Mouse (Mus musculus) mouse trophoblast stem cell (cell line): ENCODE data around the gene Slc25a22.
"Not testable (repeated sequence)": the region's sequence is repeated elsewhere in the genome, so short reads cannot be mapped to it uniquely, and the experiment has no call there.

Experiments
- in situ Hi-C, 2 experiments: fragments of 300-500 bp; cut with MseI, MboI; formaldehyde crosslinking; loops; 2 replicates in 1 of 2; 3 replicates in 1 of 2; pipeline ENCODE4 v1.15.1; 2025

The Slc25a22 gene

DNA sequence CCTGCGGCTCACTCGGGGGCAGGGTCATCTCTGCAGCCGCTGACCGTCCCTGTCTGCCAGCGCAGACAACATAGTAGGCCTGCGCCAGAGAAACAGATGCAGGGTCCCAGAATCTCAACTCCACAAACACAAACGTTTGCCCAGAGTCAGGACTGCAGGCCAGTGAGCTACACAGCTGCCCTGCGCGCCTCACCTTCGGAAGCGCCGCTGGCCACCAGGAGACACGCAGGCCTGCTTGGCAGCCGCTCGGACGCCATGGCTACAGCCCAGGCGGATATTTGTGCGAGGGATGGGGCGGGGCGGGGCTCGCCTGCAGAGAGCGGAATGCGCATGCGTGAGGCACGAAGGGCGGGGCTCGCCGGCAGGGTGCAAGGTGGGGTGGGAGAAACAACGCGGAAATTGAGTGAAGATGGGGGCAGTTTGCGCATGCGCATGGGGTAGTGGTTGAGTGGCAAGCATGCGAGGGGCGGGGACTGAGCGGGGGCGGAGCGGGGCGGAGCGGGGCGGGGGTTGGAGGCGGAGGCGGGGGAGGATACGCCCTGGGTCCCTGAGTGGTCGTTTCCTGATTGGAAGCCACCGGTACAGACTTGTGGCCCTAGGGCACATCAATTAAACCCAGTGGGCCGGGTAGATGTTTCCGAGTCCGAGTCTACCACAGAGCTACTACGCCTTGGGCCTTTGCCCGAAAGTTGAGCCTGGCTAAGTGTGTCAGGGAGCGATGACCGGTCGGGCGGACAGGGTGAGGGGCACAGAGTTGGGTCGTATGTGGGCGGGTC lies 23.7 kb downstream of the Slc25a22 start, which contains the start of gene Gatd1:
TSS of gene Gatd1 (minus strand) at position 328 of the 776 bp plus-strand sequence.
- in situ Hi-C loops = no loop called here

DNA sequence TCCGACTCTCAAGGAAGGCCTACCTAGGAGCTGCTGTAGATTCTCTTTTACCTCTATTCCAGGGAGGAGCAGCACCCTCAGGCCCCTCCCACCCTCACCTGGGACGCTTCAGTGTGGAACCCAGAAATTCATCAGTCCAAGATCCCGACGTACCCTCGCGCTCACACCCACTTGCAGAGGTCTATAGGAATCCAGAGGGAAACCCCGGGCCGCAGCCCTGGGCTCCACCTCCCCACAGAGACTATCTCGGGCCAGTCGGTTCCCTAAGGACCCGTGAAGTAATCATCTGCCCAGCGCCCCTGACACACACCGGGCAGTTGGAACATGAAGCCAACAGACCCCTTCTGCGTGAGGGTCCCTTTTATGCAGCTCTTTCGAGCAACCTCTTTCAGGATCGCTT lies 24.4 kb downstream of the Slc25a22 start:
- in situ Hi-C loops = no loop called here

DNA sequence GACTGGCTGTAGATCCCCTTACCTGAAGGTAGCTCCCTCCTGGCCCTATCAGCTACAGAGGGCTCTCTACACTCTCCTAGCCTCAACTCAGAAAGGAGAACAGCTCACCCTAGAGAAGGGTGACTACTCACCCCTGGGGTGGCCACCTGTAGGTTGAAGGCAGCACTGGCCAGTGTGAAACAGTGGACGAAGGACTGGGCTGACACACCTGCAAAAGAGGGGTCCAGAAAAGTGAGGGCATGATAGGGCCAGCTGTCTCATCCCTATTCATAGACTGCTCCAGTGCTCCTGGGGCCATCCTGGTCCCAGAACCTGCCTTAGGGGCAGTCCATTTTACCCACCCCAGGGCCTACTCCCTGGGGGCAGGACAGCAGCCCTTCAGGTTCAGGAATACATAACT lies 26.0 kb downstream of the Slc25a22 start:
- in situ Hi-C loops = no loop called here

DNA sequence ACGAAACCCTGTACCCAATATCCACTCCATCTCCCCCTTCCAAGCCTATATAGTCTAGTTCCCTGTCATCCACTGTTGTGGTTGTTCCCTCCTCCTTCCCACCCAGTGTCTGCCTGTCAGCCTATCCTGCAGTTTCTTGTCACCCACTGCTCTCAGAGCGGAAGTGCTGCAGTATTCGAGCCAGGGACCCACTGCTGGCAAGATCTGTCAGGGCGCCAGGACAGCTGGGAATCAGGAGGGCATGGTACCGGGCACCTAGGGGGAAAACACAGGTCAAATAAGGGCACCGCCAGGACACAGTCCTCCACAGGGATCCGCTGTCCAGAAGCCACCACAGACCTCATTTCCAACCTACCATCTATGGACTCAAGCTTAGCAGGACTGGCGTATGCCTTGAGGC lies 27.1 kb downstream of the Slc25a22 start:
- in situ Hi-C loops = no loop called here

DNA sequence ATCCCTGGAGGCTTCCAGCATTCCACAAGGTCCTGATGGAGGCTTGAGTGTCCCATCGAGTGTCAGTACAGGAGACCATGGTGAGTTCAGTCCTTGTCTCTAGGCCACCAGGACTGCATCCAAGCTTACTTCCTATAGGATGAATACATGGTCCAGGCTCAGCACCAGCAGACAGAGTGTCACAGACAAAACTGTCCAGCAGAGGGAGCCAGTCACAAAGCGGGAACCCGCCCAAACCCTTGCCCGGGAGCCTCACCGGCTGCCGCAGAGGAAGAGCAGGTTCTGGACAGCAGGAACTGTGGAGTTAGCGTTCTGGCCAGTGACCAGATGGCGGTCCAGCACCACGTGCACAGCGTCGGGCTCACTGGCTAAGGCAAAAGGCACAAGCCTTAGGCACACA lies 28.9 kb downstream of the Slc25a22 start:
- in situ Hi-C loops = no loop called here

DNA sequence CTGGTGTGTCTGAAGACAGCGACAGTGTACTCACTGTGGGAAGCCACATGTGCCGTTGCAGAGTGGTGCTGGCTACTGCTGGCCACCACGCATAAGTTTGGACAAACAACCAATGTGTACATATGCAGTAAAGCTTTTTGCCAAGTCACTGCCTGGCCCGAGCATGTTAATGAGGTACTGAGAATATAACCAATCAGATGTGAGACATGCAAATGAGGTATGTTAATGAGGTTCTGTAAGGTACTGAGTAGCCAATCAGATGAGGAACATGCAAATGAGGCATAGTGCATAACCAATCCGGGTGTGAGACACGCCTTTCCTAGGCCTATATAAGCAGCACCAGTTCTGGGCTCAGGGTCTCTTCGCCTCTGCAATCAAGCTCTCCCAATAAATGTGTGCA lies 30.0 kb downstream of the Slc25a22 start:
- in situ Hi-C loops = not testable (repeated sequence)

DNA sequence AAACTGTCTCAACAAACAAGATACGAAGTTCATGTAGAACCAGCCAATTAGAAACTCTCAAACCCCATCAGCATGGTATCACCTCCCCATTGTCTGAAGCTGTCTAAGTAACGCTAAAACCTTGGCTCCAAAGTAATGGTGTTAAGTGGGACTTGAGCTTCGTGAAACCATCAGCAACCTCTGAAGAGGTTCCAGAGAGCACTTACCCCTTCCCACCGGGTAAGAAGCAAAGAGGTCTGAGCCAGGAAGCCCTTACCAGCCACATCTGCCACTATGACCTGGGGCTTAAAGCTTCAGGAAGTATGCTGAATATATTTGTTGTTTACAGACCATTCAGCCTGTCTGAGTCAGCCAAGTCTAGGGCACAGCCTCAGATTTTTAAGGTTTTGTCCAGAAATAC lies 32.2 kb downstream of the Slc25a22 start:
- in situ Hi-C loops = no loop called here

DNA sequence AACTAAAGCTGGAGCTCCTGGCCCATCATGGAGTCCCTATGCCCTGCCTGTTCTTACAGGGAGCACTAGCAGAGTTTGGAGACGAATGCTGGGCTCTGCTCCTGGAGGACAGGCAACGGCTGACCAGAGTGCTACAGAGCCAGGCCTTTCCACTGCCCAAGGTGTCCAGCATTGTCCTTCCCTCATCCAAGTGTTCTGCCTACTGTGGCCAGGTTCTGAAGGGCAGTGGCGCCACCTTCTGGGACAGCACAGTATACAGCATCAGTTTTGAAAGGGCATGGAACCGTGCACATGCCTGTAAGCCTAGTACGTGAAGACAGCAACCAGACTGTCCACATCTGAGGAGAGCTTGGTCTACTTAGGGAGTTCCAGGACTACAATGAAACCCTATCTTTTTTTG lies 34.4 kb downstream of the Slc25a22 start:
- in situ Hi-C loops = no loop called here

DNA sequence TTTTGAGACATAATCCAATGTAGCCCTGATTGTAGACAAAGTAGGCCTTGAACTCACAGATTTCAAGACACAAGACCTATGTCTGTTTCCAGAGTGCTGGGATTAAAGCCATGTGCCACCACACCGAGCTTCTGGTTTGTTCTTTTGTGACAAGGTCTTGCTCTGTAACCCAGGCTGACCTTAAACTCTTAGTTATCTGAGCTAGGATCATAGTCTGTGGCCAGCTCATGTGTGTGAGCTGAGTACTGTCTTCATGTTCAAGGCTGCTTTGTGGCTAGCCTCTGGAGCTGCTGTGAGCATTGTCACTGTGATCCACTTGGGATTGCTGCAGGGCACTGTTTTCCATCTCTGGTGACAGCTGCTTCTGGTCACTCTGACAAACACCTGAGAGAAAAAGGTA lies 42.3 kb downstream of the Slc25a22 start:
- in situ Hi-C loops = no loop called here

DNA sequence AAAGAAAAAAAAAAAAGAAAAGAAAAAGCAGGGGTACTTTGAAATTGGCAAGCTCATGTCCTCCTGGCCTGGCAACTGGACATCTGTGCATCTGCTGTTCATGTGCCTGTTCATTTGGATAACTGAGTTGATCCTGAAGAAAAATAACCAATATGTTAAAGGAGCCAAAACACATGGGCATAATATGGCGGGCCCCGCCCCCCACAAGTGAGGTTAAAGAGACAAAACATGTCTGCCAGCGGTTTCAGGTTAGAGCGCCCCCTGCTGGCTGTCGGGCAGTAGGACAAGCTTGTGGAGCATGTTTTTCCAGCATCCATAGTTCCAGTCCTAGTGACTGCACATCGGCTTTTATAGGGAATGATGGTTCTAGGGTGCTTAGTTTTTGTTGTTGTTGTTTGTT lies 42.9 kb downstream of the Slc25a22 start:
- in situ Hi-C loops = no loop called here

DNA sequence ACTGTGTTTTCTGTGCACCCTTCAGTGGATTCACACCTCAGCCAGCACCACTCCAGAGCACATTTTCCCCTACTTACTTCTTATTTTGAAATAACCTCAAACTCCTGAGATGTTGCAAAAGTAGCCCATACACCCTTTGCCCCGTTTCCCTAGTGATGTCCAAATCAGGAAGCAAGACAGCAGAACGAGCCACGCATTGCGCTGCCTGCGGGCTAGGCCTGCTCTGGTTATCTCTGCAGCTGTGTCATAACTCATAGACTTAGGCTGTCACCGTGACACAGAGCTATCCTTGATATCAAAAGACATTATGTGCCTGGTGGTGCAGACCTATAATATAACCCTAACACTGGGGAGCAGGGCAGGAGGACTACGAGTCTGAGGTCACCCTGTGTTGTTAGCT lies 43.5 kb downstream of the Slc25a22 start:
- in situ Hi-C loops = no loop called here

DNA sequence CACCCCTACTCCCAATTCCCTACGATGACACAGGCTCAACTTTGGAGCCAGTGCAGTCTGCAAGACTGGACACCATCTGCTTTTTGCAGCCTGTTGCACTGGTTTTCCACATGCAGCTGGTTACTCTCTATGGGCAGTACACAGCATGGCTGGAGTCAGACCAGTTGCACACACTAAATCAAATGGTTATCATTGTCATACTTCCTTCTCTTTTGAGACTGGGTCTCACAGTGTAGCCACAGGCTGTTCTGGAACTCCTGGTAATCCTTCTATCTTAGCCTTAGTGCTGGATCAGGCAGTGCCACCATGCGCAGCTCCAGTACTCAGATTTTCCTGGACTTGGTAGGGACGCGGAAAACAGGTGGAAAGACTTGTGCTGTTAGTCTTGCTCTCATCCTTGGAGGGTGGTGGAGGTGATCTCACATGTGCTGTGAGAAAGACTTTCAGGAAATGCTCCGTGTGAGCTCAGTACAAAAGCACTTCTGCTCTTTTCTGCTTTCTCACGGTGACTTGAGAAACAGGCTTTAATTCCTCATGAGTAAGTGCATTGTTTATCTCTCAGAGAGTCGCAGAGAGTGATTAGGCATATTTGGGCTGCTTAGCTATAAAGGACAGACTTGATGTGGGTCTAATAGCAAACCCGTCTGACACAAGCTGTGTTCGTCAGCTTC lies 45.0 kb downstream of the Slc25a22 start:
- in situ Hi-C loops = no loop called here

DNA sequence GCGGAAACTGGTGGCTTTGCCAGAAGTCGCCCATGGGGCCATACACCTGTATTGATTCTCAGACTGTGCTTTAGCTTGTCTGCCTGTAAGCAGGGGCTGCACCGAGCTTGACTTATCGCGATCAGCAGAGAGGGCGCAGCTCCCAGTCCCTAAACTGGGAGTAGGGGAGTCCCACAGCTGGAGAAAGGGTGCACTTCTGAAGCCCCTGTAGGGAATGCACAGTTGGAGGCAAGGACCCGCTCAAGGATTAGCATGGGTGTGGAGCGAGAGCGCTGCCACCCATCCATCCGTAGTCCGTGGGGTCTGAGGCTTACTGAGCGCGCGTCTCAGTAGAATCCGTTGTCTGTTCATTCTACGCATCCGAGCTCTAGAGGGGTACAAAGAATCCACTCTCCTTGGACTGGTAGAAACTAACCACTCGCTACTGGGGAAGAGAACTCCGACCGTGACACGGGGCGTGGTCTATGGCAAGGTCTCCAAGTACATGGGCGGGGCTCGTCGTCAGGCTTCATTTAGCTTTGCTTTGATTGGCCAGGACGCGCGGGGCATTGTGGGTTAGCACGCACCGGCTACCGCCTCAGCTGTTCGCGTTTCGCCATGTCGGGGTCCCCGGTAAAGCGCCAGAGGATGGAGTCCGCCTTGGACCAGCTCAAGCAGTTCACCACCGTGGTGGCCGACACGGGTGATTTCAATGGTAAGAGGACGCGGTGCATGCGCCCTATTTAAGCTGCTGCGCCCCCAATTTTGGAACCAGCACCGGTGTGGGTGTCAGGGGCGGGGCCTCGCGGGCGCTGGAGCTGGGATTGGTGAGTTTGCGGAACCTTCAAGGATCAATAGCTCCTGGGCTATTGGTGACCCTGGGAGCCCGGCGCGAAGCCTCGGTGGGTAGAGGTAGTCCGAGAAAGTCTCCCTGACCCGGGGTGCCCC lies 45.8 kb downstream of the Slc25a22 start, which contains the start of gene Taldo1:
TSS of gene Taldo1 (plus strand) at position 575 of the 927 bp plus-strand sequence.
- in situ Hi-C loops = no loop called here

DNA sequence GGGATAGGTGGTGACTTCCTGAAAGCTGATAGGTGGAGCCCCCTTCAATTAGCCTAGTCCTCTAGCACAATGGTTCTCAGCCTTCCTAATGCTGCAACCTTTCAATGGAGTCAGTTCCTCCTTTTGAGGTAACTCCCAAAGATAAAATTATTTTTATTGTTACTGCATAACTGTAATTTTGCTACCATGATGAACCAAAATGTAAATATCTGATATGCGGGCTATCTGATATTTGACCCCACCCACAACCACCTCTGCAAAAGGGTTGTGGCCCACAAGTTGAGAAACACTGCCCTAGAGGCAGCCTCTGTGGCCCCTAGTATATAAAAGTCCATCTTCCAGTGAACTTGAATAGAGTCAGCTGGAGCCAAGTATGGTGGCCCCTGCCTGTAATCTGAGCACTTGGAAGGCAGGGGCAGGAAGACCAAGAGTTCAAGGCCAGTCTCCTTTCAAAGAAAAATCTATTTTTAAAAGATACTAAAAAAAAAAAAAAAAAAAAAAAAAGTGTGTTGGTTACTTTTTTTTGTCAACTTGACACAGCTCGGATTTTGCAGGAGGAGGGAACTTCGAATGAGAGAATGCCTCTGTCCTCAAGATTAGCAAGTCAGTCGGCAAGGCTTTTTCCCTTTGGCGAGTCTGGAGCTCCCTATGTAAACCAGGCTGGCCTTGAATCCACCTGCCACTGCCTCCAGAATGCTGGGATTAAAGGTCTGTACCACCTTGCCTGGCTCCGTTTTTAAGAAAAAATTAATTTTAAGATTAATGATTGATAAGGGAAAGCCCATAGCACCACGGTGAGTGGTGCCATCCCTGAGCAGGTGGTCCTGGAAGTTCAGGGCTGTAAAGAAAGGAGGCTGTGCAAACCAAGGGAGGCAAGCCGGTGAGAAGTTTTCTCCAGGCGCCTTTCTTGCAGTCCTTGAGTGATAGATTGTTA lies 47.1 kb downstream of the Slc25a22 start:
- in situ Hi-C loops = no loop called here

DNA sequence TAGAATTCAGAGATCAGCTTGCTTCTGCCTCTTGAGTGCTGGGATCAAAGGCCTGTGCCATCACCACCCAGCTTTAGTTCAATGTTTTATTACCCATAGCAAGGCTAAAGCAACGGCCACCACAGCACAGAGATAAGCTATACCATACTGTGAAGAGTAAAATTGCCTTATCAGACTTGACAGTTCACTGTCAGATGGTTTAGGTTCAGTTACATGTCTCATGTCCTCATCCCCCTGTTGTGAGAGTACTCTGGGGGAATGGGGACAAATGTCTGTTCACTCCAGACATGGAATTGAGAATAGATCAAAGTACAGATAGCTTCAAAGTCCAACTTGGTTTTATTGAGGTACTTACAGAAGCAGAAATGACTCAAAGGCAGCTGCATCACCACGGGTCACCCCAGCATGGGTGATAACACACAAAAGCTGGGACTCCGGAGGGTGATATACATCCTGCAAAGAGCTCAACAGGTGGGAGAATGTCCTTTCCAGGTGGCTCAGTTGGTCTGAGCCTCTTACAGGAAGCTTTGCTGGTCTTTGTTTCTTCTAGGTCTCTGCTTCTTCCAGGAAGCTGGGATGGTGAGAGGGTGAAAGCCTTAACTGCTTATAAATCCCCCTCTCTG lies 49.1 kb downstream of the Slc25a22 start:
- in situ Hi-C loops = no loop called here

DNA sequence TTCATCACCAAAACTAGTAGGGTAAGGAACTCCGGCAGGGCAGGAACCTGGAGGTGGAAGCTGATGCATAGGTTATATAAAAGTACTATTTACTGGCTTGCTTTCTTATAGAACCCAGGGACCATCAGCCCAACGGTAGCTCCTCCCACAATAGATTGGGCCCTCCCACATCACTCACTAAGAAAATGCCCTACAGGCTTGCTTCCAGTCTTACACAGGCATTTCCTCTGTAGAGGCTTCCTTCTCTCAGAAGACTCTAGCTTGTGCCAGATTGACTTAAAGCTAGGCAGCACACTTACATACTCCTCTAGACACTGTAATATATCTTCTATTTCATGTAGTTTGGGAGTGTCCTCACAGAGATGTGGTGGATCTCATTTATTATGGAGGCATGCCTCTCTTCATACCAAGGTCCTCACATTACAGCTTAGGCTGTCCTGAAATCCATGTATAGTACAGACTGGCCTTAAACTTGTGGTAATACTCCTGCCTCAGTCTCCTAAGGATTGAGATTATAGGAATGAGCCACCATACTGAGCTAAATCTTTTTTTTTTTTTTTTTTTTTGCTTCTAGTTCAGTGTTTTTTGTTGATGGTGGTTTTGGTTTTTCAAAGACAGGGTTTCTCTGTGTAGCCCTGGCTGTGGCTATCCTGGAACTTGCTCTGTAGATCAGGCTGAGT lies 49.7 kb downstream of the Slc25a22 start:
- in situ Hi-C loops = no loop called here

DNA sequence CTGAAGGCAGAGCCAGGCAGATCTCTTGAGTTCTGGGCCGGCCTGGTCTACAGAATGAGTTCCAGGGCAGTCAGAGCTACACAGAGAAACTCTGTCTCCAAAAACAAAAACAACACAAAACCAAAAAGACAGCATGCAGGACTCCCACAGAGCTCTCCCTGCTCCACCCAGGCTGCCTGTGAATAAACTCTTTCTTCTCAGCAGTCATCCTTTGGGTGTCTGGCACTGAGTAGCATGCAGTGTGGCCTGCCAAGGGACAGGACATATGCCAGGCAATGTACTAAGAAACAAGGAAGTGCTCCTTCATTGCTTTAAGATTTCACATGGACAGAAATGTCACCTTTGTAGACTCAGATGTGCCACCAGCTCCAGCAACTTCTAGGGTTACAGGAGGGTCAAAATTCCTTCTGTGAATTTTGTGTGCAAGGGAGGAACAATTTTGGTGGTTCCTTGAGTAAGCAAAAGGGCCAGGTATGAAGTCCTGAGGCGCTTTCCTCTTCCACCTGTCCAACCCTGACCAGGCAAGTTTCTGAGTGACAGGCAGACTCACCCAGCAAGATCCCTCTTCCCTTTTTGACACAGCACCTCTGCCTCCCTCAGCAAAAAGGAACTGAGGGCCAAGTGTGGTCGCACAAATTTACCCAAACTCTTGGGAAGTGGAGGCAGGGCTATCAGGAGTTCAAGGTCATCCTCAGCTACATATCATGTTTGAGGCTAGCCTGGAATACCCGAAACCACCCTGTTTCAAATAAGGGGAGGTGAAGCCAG lies 56.4 kb downstream of the Slc25a22 start:
- in situ Hi-C loops = no loop called here
